Mouse (Mus musculus): ENCODE data around the gene Psg17.

GRCm38 (mm10) chr7:18848395-18848794, 27.0 kb upstream of the Psg17 start:
- TF ChIP-seq CTCF (IDR thresholded peaks at IDR 0.05), result no peak
- TF ChIP-seq EP300 (IDR thresholded peaks at IDR 0.05; ENCODE audit: insufficient read depth, low read depth, low read length), result no peak
- TF ChIP-seq POLR2A (IDR thresholded peaks at IDR 0.05; ENCODE audit: insufficient read depth, low read depth, low read length), result no peak

All from heart, adult 2 months (tissue).